Mouse (Mus musculus): Measurements from ENCODE around the gene Fbxl20.

Gene Fbxl20

GRCm38 (mm10) chr11:98049672-98050519 lies 100.3 kb downstream of the Fbxl20 start:
- DNase-seq (ENCODE audit: low read depth, low spot score) = peak; percentile 65

DNA sequence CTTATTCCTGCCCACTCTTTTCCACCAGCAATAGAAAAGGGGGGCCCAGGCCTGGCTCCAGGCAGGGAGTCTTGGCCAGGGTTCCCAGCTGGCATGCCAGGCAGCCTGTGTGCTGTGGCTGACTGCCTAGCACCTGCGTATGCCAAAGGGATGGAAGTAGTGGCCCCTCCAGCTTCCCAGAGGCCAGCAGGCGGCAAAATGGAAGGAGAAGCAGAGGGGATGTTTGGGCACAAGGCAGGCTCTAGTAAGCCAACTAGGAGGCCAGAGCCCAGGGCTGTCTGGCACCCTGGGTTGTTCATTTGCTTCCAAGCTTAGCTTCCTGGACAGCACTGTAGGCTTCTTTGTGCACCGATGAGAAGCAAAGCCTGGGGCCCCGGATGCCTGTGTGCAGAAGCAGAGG lies 102.5 kb downstream of the Fbxl20 start:
- no peak for DNase-seq (ENCODE audit: low read depth, low spot score)

GRCm38 (mm10) chr11:98046466-98046865 lies 103.7 kb downstream of the Fbxl20 start:
- no peak for DNase-seq (ENCODE audit: low read depth, low spot score)

DNA sequence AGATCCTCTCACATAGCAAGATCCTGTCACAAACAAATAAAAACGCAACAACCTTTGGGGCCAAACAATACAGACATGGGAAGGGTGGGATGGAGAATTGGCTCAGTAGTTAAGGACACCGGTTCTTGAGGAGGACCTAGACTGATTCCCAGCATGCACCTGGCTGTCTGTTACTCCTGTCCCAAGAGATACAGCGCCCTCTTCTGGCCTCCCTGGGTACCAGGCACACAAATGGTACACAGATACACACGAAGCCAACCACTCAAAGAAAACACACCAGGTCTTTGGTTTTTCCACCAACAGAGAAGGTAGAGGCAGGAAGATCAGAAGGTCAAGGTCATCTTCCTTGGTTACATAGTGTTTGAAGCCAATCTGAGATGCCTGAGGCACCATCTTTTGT lies 104.6 kb downstream of the Fbxl20 start:
- DNase-seq (ENCODE audit: low read depth, low spot score) = peak; percentile 62

- DNase-seq (ENCODE audit: low read depth, low spot score) = no peak
Observed at GRCm38 (mm10) chr11:98044074-98044473, 106.1 kb downstream of the Fbxl20 start.

DNA sequence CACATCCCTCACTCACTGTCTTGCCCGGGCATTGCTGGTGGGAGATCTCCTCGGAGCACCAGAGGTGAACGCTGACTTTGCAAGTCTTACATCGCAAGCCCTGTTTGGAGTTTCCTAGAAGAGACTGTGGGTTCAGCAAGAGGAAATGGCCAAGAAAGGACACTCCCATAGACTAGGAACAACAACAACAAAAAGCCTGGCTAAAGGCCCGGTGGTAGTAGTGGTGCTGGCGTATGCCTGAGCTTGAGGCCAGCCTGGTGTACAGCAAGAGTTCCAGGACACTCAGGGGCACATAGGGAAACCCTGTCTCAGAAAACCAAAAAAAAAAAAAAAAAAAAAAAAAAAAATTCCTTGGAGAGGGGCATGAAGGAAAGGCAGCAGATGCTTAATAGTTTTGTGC lies 107.5 kb downstream of the Fbxl20 start:
- DNase-seq (ENCODE audit: low read depth, low spot score) = no peak

DNA sequence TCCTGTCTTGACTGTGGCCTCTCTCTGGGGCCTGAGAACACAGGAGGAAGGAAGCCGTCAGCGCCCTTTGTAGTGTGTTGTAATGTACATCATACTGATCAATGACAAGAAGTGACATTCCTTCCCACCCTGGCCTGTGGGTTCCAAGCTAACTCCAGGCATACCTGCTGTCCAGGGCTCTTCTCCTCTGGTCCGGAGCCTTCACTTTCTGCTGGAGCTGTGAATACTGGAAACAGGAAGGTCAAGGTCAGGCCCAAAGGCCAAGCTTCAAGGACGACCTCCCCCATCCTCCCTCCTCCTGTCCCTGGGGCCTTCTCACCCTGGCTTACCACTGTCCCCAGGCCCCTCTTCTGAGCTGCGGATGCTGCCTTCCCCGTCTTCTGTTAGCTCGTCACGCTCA lies 109.2 kb downstream of the Fbxl20 start:
- DNase-seq (ENCODE audit: low read depth, low spot score) = no peak

- no peak for DNase-seq (ENCODE audit: low read depth, low spot score)
Observed at GRCm38 (mm10) chr11:98037871-98038270, 112.3 kb downstream of the Fbxl20 start.

GRCm38 (mm10) chr11:98035977-98036377 lies 114.2 kb downstream of the Fbxl20 start:
- no peak for DNase-seq (ENCODE audit: low read depth, low spot score)

DNA sequence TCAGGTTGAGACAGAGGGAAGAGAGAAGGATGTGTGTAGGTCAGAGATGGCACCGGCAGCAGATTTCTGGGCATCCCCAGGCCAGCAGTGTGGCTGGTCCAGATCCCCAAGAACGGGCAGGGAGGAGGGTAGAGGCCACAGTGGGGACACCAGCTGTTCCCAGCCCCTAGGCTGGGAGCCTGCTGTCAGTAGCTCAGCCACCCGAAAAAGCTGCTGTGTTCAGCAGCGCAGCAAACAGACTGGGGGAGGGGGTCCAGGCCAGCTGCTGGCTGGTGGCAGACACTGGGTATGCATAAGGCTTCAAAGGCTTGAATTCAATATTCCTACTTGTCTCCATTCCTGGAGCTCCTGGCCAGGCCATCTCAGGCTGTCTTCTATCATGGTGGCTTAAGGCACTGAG lies 115.4 kb downstream of the Fbxl20 start:
- DNase-seq (ENCODE audit: low read depth, low spot score) = no peak

DNA sequence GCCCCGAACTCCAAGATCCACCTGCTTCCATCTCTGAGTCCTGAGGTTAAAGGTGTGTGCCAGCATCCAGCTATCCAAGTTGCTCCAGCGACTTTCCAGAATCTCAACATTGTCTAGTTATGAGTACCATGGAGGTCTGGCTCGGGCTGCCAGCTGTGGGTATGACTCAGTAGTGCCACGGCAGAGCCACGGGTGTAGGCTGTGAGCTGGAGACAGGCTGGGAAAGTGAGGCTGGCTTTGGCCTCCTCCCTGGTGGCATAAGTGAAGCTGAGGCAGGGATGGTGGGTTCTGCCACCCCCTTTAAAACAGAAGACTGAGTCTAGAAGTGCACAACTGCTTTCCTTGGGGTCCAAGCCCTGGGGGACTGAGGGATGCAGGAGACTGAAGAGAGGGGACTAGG lies 116.1 kb downstream of the Fbxl20 start:
- DNase-seq (ENCODE audit: low read depth, low spot score) = no peak

Data from A20 (cell line).